Mouse (Mus musculus) bone marrow, adult 2 months (tissue): Measurements from ENCODE around the gene Slc52a3. TPM values are rescaled to one million over a fixed set of nuclear protein-coding genes. Genes with fewer than 3 reads are reported as not detected.

Experiments
- H3K27ac ChIP-seq: fragments of 200-500 bp; 2 replicates; pipeline ENCODE4 v1.5.1; 2012; ENCODE audit warnings: low read depth, mild to moderate bottlenecking, control low read depth, inconsistent platforms, low read length; ENCODE audit not compliant: control insufficient read depth, poor library complexity, insufficient read depth
- H3K4me1 ChIP-seq: fragments of 200-500 bp; 2 replicates; pipeline ENCODE4 v1.6.1; 2011; ENCODE audit warnings: low read length; ENCODE audit not compliant: control insufficient read depth, insufficient read depth
- H3K4me3 ChIP-seq: fragments of 200-500 bp; replicated peaks from 2 replicates; pipeline ENCODE3; 2011; ENCODE audit warnings: mild to moderate bottlenecking, low read depth, low read length, control low read depth; ENCODE audit not compliant: control insufficient read depth
- CTCF ChIP-seq: fragments of 200-500 bp; IDR thresholded peaks from 2 replicates; pipeline ENCODE4 v1.5.1; 2011; ENCODE audit warnings: low read length, control low read depth; ENCODE audit not compliant: control insufficient read depth, insufficient read depth
- POLR2A ChIP-seq: fragments of 200-500 bp; IDR thresholded peaks from 2 replicates; pipeline ENCODE4 v1.6.1; 2011; ENCODE audit warnings: low read depth, mild to moderate bottlenecking, control low read depth, low read length, borderline replicate concordance; ENCODE audit not compliant: control insufficient read depth
- WGBS: fragments of 180-500 bp; shearing (Covaris S2); methylation state at CpG from one replicate; pipeline ENCODE4 v1.1.7; 2018; 5-methylcytosine and 5-hydroxymethylcytosine counted together
- polyA plus RNA-seq: library from polyadenylated mRNA; stranded (reverse); fragments of >200 nt; gene quantifications from 2 replicates; pipeline ENCODE4 v1.2.4, GENCODE M21; 2011; ENCODE audit warnings: low replicate concordance; ENCODE audit not compliant: missing spikeins, insufficient read depth, insufficient read length

Slc52a3 gene
- polyA plus RNA-seq, 1 experiment, result 2.6 TPM

DNA sequence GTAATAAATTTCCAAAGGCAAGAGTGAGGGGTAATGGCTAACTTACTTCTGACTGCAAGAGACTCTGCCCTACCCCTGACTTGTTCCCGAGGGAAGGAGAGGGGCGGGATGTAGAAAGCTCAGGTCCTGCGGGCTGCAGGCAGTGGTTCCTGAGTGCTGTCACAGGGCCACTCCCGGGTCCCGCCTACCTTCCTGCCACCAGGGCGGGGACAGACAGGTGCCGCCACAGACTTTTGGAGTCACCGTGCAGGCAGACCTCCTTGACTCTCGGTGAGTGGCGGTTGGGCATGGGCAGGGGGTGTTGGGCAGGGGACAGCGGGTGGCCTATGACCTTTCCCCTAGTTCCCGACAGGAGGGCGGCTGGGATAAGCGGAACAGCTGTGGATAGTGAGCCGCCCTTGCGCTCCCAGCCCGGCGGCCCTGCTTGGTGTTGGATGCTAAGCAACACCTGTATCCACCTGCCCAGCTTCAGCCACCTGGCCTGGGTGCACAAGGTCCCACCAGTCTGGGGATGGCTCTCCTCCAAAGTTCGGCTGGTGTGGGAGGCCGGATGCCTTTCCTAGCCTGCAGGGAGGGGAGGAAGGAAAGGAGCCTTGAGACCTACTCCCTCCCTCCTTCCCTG is 3.5 kb downstream of the Slc52a3 start:
- TF ChIP-seq CTCF (no peak), POLR2A (no peak)
- Histone ChIP-seq H3K4me1 (no peaks in the 10 kb centered on the region; the same call in 1 of the 2 replicates), H3K4me3 (no peak overlapping the region), H3K27ac (no peak overlapping the region)
- WGBS, result 65% methylated on average over 20 of the region's 20 CpGs

DNA sequence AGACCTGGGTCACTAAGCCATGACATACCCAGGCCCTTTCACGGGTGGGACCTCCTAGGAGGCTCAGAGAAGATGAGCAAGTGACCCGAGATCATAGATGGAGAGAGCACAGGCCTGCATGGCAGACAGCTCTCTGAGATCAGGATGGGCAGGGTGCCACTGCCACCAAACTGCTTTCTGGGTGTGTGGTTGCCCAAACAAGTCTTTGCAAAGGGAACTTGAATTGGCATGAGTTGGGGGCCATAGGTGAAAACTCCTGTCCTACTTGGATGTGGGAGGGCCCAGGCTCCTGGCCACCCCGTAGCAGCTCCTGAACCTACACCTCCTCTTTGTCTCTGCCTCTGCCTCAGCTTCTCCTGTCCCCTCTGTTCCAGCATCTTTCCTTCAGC is 4.0 kb downstream of the Slc52a3 start:
- WGBS, result 61% methylated on average over 3 of the region's 3 CpGs
- no peak overlapping the region for H3K27ac ChIP-seq
- H3K4me1 ChIP-seq, result no peaks in the 10 kb centered on the region; the same call in 1 of the 2 replicates
- no peak overlapping the region for H3K4me3 ChIP-seq
- TF ChIP-seq CTCF (no peak), POLR2A (no peak)

DNA sequence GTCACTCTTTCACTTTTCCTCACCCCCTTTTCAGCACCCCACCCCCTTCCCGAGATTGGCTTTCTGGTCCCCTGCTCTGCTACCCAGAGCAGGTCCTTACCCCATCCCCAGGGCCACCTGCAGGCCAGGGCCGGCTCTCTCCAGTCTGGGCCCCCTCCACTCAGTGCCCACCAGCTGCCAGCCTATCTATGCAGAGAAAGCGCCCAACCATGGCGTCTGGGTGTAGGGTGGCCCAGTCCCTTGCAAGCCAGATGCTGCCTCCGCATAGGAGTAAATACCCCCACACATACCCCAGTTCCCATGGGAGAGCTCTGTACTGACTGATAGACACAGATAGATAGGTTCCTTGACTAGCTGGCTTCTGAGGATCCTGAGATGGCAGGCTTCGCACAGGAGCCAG is 4.4 kb downstream of the Slc52a3 start:
- Histone ChIP-seq H3K27ac (no peak overlapping the region), H3K4me3 (no peak overlapping the region), H3K4me1 (no peaks in the 10 kb centered on the region; the same call in 1 of the 2 replicates)
- TF ChIP-seq CTCF (no peak), POLR2A (no peak)
- 73% methylated on average over 6 of the region's 6 CpGs for WGBS

DNA sequence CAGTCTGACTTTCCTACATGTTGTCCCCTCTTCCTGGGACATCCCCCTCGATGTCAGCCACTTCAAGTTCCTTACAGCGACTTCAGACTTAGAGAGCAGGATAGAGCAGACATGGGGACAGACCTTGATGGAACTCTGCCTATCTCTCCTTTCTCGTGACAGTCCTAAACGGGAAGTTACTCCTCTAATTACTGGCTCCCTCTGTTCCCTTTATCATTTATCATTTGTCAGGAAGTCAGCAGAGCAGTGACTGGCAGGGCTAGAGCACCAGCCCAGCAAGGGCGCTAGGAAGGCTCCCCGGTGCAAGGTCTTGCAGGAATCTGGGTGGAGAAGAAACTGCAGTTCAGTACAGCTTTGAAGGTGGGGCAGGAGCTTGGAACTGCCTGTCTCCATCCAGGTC is 6.2 kb downstream of the Slc52a3 start:
- TF ChIP-seq CTCF (no peak), POLR2A (no peak)
- H3K4me1 ChIP-seq, result no peaks in the 10 kb centered on the region; the same call in 1 of the 2 replicates
- H3K27ac ChIP-seq, result no peak overlapping the region
- no peak overlapping the region for H3K4me3 ChIP-seq
- 15% methylated on average over 6 of the region's 6 CpGs for WGBS

DNA sequence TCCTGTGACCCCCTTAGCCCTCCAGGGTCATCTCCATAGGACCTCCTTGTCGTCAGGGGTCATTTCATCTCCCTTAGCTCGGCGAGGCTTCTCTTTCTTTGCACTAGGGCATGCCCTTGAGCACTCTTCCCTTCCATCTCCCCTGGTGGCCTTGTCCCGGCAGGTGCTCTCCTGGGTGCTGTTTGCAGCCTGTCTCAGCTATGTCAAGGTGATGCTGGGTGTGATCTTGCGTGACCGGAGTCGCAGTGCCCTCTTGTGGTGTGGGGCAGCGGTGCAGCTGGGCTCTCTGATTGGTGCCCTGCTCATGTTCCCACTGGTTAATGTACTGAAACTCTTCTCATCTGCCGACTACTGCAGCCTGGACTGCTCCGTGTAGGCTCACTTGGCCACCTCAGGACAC is 11.5 kb downstream of the Slc52a3 start:
- WGBS, result 75% methylated on average over 10 of the region's 10 CpGs
- TF ChIP-seq CTCF, result peak; percentile 55; the same call in 1 of the 2 replicates
- TF ChIP-seq POLR2A, result no peak
- Histone ChIP-seq H3K4me3 (no peak overlapping the region), H3K4me1 (no peaks in the 10 kb centered on the region), H3K27ac (no peak overlapping the region)

DNA sequence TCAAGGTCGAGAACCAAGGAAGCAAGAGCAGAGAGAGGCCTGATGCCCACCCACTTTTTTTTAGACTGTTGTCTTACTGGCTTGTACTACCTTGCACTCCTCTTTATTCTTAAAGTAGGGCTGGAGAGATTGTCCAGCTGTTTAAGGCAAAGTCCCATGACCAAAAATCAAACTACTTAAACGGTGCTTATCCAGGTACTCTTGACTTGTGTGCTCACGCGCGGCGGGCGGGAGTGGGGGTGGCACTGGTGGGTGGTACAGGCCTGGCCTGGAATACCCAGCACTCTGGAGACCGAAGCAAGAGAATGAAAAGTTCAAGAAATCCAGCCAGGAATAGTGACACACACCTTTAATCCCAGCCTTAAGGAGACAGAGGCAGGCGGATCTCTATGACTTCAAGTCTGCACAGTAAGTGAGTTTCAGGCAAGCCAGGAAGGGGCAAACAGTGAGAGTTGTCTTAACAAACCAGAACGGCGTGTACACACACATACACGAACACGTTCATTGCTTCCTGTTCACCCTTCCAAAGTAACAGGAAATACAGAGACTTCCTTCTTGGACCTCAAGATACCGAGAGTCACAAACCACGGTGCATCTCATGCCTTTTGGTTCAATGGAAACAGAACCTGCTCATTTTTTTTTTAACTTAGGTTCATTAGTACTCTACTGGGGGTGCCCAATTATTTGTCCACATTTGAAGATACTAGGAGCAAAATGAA is 12.9 kb downstream of the Slc52a3 start:
- WGBS, result 47% methylated on average over 15 of the region's 15 CpGs
- H3K27ac ChIP-seq, result no peak overlapping the region
- no peak overlapping the region for H3K4me3 ChIP-seq
- no peaks in the 10 kb centered on the region for H3K4me1 ChIP-seq
- TF ChIP-seq CTCF, result no peak

DNA sequence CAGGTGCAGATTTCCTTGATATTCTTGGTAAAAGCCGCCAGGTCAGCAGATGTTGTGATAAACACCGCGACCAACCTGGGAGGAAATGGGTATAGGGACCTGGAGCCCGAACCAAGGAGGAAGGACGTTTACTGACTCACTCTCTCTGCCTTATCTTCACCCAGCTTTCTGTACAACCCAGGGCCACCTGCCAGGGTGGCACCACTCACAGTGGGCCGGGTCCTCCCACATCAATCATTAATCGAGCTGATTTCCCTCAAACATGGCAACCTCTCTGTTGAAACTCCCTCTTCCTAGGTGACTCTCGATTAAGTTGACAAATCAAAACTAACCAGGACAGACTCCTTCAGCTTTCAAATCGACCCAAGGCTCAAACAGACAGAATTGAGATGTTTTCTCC is 13.9 kb downstream of the Slc52a3 start:
- H3K4me3 ChIP-seq, result no peak overlapping the region
- H3K4me1 ChIP-seq, result no peaks in the 10 kb centered on the region
- TF ChIP-seq POLR2A (no peak), CTCF (no peak)
- H3K27ac ChIP-seq, result no peak overlapping the region
- WGBS, result 32% methylated on average over 9 of the region's 9 CpGs

DNA sequence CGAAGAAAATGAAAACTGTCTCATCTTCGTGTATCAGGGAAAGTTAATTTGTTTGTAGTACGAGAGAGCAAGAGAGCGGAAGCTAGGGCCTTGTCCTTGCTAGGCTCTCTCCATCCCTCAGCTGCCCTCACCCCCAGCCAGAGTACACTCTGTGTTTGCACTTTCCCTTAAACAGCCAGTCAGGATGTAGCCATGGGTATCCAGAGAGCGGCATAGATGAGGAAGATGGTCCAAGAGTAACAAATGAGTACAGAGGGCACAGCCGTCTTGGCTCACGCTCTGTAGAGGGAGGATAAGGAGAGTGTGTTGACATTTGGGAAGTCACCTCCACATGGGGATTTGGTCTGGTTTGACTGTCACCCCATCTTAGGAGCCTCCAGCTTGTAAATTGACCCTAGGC is 14.3 kb downstream of the Slc52a3 start:
- 79% methylated on average over 7 of the region's 7 CpGs for WGBS

More for the DNA sequence above, 14.3 kb downstream of the Slc52a3 start:
- no peak for TF ChIP-seq CTCF
- no peak for TF ChIP-seq POLR2A
- Histone ChIP-seq H3K4me3 (no peak overlapping the region), H3K4me1 (no peaks in the 10 kb centered on the region), H3K27ac (no peak overlapping the region)
